Mouse (Mus musculus) cerebellum, postnatal 25 days (tissue): ENCODE measurements around the gene Prkaa2.
"Not testable (repeated sequence)": the region's sequence is repeated elsewhere in the genome, so short reads cannot be mapped to it uniquely, and the experiment has no call there.

Source experiments
- DNase-seq, 2 experiments: peaks; one replicate each; pipeline ENCODE4 v3.0.0; 2021; ENCODE audit warnings: mixed read lengths in 2 of 2

Prkaa2 gene

DNA sequence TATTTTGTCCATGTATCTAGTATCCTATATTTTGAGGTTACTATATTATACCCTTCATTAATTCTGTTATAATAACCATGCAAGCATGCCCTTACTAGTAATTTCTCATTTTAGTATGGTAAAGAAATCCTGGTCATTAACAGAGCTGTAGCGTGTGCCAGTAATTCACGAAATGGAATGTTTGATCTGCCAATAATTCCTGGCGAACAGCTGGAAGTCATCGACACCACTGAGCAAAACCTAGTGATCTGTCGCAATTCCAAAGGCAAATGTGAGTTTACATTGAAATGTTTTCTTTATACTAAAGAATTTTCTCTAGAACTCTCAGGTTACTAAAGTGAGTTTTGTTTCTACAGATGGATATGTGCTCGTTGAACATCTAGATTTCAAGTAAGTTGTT lies 94.2 kb downstream of the Prkaa2 start:
- no peak for DNase-seq

DNA sequence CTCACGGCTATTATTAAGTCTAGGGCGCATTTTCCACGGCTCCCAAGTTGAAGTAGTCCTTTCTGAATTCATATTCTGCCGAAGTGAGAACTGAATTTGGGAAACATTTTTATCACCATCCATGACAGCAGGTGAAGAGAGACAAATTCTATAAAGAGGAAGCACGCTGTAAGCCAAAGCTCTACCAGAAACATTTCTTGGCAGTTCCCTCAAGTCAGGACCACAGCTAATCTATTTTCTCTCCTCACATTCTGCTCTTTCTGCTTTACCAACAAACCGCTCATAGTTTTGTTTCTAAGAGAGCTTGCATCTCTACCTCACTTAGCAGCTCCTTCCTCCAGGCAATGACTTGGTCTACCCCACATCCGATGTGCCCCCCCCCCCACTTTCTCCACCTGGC lies 96.0 kb downstream of the Prkaa2 start:
- no peak for DNase-seq

DNA sequence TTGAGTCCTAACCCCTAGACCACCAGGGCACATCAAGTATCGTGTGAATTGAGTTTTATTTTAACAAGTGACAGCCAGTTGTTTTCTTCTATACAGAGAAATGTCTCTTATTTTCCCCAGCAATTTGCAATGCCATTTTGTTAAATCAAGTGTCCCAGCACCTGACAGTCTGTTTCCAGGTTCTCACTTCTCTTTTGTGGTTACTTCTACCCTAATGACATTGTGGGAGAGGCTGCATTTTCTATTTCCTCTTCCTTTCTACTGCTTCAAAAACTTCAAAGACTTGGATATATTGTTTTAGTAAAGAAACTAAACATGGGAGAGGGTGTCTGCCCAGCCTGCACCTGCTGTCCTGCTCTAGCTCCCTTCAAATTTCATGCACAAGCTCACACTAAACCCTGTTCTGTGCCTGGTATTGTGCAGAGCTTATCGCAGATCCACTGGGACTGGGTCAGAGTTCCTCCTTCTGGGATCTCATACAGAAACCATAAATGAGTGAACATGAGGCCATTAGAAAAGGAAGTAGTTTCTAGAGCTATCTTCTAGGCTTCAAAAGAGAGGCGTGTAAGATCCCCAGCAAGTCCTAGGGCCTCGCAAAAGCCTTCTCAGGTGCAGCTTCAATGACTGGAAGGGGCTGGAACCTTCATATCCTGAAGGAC lies 102.2 kb downstream of the Prkaa2 start:
- no peak for DNase-seq

DNA sequence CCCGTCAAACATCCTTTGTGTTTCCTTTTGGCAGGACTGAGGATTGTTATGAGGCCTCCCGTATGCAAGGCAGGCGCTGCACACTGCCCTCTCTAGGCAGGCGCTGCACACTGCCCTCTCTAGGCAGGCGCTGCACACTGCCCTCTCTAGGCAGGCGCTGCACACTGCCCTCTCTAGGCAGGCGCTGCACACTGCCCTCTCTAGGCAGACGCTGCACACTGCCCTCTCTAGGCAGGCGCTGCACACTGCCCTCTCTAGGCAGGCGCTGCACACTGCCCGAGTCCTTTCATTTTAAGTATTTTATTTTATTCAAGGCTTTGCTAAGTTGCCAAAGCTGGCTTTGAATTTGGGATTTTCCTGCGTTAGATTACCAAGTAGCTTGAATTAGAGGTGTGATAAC lies 105.0 kb downstream of the Prkaa2 start:
- DNase-seq: not testable (repeated sequence)

DNA sequence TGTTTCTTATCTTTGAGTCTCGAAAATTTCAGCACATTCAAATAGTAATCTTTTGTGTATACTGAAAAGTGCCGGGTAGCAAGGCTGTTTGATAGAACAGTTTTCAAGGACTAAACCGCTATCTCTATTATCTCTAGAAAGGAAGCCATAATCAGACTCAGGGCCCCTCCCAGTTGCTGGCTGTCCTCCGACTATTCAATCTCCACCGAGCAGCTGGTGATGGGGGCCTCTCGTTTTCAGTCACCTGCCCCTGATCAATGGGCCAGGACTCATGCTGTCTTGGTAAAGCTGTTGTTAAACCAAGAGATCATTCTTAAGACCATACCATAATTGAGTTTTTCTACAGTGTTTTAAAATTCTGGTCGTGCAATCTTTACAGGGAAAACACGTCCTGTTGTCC lies 105.6 kb downstream of the Prkaa2 start:
- DNase-seq: no peak

DNA sequence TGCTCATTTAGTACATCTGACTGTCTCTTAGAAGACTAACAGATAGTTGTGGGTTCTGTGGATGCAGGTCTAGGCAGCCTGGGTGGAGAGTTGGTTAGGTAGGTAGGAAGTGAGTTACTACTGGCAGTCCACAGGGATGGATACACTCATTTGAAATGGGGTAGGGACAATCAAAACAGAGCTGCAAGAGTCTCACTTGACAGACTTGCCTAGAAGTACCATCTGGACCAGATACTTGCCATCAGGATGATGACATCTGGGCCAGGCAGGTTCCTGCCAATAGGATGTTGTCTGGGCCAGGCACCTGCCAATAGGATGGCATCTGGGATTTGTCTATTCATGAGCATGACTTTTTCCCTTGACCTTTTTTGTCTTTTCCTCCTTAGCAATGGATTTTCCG lies 108.0 kb downstream of the Prkaa2 start:
- no peak for DNase-seq

DNA sequence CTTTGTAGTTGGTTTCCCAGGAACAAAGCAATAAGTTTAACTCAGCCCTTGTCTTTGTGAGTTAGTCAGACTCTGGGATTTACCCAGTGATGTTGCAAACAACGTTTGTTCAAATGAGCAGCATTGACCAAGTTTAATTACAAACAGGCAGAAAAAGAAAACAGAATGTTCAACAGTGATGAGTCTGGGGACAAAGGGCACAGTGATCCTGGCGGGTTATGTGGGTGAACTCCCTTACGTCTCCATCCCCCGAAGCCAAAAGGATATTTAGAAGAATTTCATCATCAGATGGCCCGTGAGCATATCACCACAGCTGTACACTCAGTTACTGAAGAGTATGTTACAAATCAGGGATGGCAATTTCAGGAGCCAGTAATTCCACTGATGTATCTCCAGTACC lies 110.0 kb downstream of the Prkaa2 start:
- DNase-seq: no peak

DNA sequence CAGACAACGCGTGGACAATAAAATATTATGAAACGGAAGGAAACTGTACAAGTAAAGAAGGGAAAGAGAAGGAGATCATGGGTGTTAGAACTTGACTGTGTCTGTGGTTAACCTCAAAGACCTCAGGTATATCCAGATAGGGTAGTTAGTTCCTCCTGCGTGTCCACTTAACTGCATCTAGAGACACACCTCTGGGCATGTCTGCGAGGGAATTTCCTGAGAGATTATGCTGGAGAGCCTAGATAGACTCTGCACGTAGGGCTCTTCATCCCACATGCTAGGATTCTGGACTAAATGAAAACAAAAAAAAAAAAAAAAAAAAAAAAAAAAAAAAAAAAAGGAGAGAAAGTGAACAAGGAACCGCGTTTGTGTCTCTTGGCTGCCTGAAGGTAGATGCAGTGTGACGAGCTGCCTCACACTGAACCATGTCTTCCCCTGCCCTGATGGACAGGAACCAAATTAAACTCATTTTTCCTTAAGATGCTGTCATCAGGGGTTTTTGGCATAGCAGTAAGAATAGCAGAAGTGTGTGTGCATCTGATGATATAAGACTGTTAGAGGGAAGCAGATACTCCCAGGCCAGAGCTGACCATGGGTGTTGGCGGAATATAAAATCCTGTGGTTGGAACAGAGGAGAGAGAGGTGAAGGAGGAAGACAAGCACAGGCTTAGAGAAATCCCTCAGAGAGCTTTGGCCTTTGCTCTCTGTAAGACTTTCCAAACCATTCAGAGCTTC lies 116.4 kb downstream of the Prkaa2 start:
- no peak for DNase-seq

DNA sequence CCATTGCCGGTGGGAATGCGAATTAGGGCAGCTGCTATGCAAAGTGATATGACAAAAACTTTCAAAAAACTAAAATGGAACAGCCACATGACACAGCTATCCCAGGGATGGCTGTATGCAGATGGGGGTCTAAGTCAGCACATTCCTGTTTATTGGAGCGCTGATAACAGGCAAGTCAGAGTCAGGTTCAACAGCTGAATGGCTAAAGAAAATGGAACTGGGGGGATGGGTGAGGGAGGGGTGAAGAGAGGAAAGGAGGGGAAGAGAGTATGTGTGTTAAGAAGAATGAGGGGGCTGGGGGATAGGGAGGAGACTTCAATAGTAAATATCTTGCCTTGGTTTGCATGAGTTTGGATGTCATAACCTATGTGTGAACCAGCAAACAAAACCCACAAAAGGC lies 117.4 kb downstream of the Prkaa2 start:
- DNase-seq: no peak

DNA sequence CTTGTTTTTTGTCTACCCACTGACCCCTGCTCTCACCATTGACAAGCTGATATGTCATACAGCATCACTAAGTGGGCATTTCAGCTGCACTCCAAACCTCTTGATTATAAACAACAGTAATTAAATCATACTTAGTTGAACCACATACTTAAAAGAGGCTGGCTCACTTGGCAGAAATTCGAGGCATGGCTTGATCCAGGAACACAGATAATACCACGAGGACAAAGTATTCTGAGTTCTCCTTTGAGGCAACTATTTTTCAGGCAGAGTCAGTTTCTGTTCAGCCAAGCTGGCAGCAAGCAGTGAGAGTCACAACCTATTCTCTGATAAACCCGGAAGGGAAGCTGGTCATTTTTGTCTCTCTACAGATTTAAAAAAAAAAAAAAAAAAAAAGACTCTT lies 119.0 kb downstream of the Prkaa2 start:
- DNase-seq: no peak

DNA sequence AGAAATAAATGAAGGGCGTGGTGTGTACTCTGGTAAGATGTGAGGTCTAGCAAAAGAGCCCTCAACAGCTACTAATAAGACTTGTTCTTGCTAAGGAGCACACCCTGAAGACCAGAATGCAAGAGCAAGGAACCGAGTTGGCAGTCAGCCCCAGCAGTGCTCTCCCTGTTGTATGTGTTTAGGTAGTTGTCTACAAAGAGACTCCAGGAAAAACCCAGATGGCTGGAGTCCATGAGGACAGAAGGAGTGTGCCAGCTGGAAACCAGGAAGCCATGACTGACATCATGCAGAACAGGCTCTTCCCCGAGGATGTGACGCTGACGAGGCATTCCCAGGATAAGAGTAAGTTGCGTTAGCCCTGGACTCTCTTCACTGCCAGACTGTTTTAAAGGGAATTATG lies 119.7 kb downstream of the Prkaa2 start:
- peak; percentile 85 to 90 for DNase-seq

DNA sequence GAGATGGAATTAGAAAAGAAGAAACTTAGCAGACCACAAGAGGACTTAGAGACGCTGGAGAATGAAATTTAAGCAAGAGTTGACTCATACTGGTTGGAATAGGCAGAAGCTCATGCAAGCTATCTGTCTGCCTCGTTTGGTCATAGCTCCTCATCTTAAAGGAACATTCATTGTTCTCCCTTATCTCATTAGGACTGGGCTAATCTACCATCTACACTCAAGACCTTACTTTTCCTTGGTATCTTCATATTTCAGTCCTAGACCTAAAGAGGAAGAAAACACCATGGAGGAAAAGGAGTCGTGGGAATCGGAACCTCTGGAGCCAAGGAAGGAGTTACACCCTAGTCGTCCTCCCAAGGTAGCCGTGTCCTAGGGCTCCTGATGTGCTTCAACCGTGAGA lies 121.0 kb downstream of the Prkaa2 start:
- no peak for DNase-seq

DNA sequence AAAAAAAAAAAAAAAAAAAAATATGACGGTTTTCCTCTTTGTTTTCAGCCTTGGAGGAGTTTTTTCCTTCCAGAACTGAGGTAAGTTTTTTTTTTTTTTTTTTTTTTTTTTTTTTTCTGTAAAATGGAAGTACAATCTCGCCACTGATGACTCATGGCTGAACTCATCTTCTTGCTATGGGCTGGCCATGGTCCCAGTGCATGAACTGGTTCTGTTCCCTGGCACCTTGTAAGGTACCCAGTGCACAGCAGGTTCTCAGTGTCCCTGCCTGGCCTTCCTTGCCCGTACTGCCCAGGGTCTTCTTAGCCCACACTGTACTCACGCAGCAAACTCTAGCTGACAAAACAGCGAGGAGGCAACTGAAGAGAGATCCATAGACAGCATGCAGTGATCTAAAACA lies 121.6 kb downstream of the Prkaa2 start:
- peak; percentile 67 to 82 for DNase-seq

DNA sequence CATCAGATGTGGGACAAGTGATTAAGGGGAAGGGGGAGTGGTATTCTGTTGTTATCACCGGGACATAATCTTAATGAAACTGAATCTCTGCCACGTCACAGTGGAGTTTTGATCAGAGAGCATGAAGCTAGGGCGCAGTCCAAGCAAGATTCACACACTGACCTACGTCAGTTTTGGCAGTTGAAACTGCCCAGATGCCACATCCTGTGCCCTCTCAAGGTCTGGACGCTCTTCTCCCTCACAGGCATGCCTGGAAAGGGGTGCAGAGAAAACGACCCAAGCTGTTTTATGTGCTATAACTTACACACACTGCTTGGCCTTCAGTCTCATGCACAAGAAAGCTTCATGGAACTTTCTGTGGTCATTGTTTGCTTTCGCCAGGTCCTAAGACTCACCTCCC lies 122.1 kb downstream of the Prkaa2 start:
- peak in 1 of 2 experiments; percentile 15 for DNase-seq

DNA sequence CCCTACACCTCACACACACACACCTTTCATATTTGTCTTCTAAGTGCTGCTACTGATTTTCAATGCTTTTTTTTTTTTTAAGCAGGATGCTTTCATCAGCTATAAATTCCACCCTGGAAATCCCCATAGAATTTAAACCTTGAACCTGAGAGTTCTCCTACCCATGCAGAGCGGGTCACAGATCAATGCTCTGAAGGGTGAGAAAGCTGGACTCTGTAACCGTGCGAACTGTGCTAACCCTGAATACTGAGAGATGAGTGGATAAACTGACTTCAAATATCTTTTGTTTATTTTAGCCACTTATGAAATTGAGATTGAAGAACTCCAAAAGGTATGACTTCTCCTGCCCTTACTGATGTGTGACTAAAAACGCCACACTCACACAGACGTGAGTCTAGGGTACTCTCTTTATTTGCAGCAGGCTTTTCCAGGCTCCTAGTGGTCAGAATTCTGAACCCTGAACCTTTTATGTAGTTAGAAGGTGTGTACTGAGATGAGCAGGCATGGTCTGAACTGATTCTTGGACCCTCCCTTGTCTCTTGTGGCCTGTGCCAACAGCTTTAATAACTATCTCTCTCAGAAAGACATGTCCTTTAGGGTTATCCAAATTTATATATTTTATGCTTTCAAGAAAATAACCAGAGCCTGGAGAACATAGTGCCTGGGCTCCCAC lies 123.6 kb downstream of the Prkaa2 start:
- no peak for DNase-seq
